Mouse (Mus musculus) ES-E14 (cell line): ENCODE results near the gene Actr1a. TPM values are rescaled to one million over a fixed set of nuclear protein-coding genes. Genes with fewer than 3 reads are reported as not detected.
A peak's percentile ranks its signal among the peaks of the same experiment; 100 is the strongest.

Experiments
- DNase-seq: peaks from one replicate; pipeline ENCODE4 v3.0.0-alpha.2; 2013; ENCODE audit warnings: low read depth, low spot score
- H3K27ac ChIP-seq: 2 replicates; pipeline ENCODE4 v1.5.1; 2012; ENCODE audit warnings: low read depth, mild to moderate bottlenecking, low read length, moderate library complexity, mixed read lengths; ENCODE audit not compliant: poor library complexity, insufficient read depth, severe bottlenecking
- H3K36me3 ChIP-seq: 2 replicates; pipeline ENCODE4 v1.6.1; 2012; ENCODE audit warnings: mild to moderate bottlenecking, low read length, moderate library complexity, mixed read lengths; ENCODE audit not compliant: control insufficient read depth, poor library complexity, insufficient read depth, severe bottlenecking
- H3K4me1 ChIP-seq, 2 experiments: fragments of 150-350 bp in 1 of 2; sonication (generic) in 1 of 2; 2 replicates each; pipeline ENCODE4 v1.6.1; 2012; ENCODE audit warnings: low read length in 2 of 2, mild to moderate bottlenecking in 1 of 2, mixed read lengths in 1 of 2; ENCODE audit not compliant: control insufficient read depth in 2 of 2, insufficient read depth in 2 of 2, poor library complexity in 1 of 2
- H3K4me3 ChIP-seq, 2 experiments: fragments of 150-350 bp in 1 of 2; sonication (generic) in 1 of 2; 2 replicates each; pipeline ENCODE4 v1.5.1; 2012; ENCODE audit warnings: low read length in 2 of 2, low read depth in 1 of 2, mild to moderate bottlenecking in 1 of 2, mixed read lengths in 1 of 2; ENCODE audit not compliant: insufficient read depth in 1 of 2, poor library complexity in 1 of 2, severe bottlenecking in 1 of 2
- H3K9ac ChIP-seq: 2 replicates; pipeline ENCODE4 v1.6.1; 2012; ENCODE audit warnings: low read depth, mild to moderate bottlenecking, low read length, mixed read lengths; ENCODE audit not compliant: poor library complexity, insufficient read depth, severe bottlenecking
- H3K9me3 ChIP-seq: fragments of 150-350 bp; sonication (generic); 2 replicates; pipeline ENCODE4 v1.6.1; 2012; ENCODE audit warnings: low read depth, mild to moderate bottlenecking, low read length; ENCODE audit not compliant: control insufficient read depth, insufficient read depth
- CHD2 ChIP-seq: IDR thresholded peaks from 2 replicates; pipeline ENCODE4 v1.6.1; 2014; ENCODE audit warnings: mild to moderate bottlenecking, low read depth, low read length, inconsistent platforms
- HCFC1 ChIP-seq: IDR thresholded peaks from 2 replicates; pipeline ENCODE4 v1.6.1; 2012; ENCODE audit warnings: low read length, inconsistent platforms, borderline replicate concordance; ENCODE audit not compliant: insufficient read depth
- MAFK ChIP-seq: IDR thresholded peaks from 2 replicates; pipeline ENCODE4 v1.6.1; 2014; ENCODE audit warnings: mild to moderate bottlenecking, low read depth, low read length, inconsistent platforms; ENCODE audit not compliant: insufficient read depth
- ZC3H11A ChIP-seq: IDR thresholded peaks from 2 replicates; pipeline ENCODE4 v1.6.1; 2012; ENCODE audit warnings: low read depth, mild to moderate bottlenecking, inconsistent platforms, low read length, borderline replicate concordance
- ZNF384 ChIP-seq: IDR thresholded peaks from 2 replicates; pipeline ENCODE4 v1.6.1; 2012; ENCODE audit warnings: low read depth, low read length, inconsistent platforms
- in situ Hi-C, 2 experiments: fragments of 600-800 bp; cut with MboI; formaldehyde crosslinking; loops; one replicate each; pipeline ENCODE4 v1.15.1; 2025; ENCODE audit warnings: low sequenced_read_pairs in 2 of 2, inconsistent platforms in 1 of 2; ENCODE audit not compliant: unreplicated experiment in 2 of 2
- total RNA-seq: library from RNA; depleted of rRNA; stranded (reverse); fragments of 300-350 nt; gene quantifications from 2 replicates; pipeline ENCODE4 v1.2.3, GENCODE M21; 2012

The Actr1a gene
- total RNA-seq, 1 experiment = 85.7 TPM

DNA sequence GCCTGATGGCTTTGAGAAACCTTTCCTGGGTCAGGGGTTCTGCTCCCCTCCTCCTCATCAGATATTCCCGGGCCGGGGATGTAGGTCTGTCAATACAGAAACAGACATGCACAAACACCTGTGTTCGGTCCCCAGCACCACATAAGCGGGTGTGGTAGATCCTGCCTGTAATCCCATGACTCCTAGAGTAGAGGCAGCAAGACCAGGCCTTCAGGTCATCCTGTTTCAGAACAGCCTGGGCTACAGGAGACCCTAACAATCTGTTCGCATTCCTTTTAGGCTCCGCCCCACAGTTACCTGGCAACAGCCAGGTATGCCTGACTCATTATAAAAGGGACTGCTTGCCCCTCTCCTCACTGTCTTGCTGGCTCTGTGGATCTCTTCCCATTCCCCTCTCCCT is 46.0 kb downstream of the Actr1a start:
- Histone ChIP-seq H3K9me3 (no peaks in the 10 kb centered on the region), H3K4me3 (peak overlapping the region; percentile 74 to 79), H3K27ac (no peak overlapping the region), H3K36me3 (no peaks in the 10 kb centered on the region), H3K4me1 (peaks cover 3% of the 10 kb centered on the region in 2 experiments; a peak in 3 of 4 replicates), H3K9ac (peak overlapping the region; percentile 61)
- TF ChIP-seq ZNF384 = no peak
- no peak for TF ChIP-seq MAFK
- TF ChIP-seq HCFC1 = no peak
- TF ChIP-seq CHD2 = no peak
- no peak for TF ChIP-seq ZC3H11A
- in situ Hi-C loops = no loop called here
- DNase-seq = no peak

DNA sequence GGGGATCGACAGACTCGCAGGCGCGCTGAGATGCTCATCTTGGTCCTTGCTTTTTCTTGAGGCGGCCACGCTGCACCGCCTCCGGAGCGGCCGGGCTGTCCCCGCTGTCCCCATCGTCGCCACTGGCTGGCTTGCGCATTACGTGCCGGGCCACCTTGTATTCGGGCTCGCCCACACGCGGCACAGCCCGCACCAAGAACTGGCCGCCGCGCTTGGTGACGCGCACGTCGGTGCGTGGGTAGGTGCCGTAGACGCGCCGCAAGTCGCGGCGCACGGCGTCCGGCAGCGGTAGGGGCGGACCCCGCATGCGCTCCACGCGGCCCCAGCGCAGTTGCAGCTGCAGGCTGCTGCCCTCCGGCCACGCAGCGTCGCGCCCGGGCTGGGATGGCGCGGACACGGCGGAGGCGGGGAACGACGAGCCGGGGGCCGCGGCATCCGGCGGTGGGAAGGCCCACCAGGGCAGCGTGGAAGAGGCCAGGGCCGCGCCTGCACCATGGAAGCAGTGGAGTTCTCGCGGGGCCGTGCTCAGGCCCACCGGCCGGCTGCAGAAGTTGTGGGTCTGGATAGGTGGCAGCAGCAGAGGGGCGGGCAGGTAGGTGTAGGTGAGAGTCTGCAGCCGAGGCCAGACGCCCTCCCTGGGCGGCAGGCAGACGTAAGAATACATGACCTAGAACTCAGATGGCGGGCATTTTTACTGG is 46.6 kb downstream of the Actr1a start:
- Histone ChIP-seq H3K4me1 (peaks cover 3% of the 10 kb centered on the region in 2 experiments; a peak in 3 of 4 replicates), H3K4me3 (peak overlapping the region; percentile 74 to 79), H3K9me3 (no peaks in the 10 kb centered on the region), H3K27ac (no peak overlapping the region), H3K36me3 (no peaks in the 10 kb centered on the region), H3K9ac (peak overlapping the region; percentile 61)
- no peak for DNase-seq
- in situ Hi-C loops = no loop called here
- TF ChIP-seq MAFK = no peak
- TF ChIP-seq ZC3H11A = no peak
- no peak for TF ChIP-seq CHD2
- no peak for TF ChIP-seq ZNF384
- TF ChIP-seq HCFC1 = no peak

DNA sequence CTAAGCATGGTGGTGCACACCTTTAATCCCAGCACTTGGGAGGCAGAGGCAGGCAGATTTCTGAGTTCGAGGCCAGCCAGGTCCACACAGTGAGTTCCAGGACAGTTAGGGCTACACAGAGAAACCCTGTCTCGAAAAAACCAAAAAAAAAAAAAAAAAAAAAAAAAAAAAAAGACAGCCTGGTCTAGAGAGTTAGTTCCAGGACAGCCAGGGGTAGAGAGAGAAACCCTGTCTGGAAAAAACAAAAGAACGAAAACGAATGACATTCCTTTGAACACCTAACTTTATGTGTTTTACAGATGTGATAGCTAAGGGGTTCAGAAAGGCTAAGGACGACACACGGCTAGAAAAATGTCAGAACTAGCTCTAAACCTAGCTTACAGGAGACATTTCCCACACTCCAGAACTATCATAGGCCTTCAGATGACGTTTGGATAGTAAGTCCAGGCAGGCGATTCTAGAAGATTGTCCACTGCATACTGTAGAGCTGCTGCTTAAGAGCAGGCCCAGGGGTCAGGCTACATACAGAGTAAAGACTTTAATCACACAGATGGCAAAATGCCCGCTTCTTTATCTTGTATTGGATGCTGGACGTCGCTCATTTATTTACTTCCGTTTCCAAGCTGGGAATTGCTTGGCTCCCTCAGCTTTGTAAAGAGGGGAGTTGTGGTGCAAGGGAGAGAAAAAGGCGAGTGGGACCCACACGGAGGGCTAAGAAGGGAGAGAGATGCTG is 47.4 kb downstream of the Actr1a start:
- DNase-seq = no peak
- TF ChIP-seq CHD2 (no peak), ZC3H11A (no peak), ZNF384 (no peak), MAFK (no peak)
- in situ Hi-C loops = no loop called here
- peaks cover 3% of the 10 kb centered on the region in 2 experiments; a peak in 3 of 4 replicates for H3K4me1 ChIP-seq
- peak overlapping the region; percentile 74 to 79 for H3K4me3 ChIP-seq
- H3K36me3 ChIP-seq = no peaks in the 10 kb centered on the region
- peak overlapping the region; percentile 61 for H3K9ac ChIP-seq
- no peaks in the 10 kb centered on the region for H3K9me3 ChIP-seq
- H3K27ac ChIP-seq = no peak overlapping the region

DNA sequence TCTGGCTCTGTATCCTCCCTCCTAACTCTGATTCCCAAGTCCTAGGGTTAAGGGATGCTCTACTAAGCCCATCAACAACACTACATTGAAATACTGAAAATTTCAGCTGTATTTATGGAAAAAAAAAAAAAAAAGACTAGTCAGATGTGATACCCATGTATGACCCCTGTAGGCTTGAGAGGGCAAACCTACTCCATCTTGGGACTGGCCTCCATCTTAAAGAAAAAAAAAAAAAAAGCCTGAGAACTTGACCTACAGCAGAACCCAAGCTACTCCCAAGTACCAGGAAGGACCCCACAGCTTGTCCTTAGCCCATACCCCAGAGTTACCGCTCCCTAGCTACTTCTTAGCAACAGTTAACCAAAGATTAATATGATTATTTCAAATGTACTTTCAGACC is 48.4 kb downstream of the Actr1a start:
- H3K9ac ChIP-seq = no peak overlapping the region
- H3K4me1 ChIP-seq = peaks cover 3% of the 10 kb centered on the region in 2 experiments; a peak in 3 of 4 replicates
- no peaks in the 10 kb centered on the region for H3K9me3 ChIP-seq
- H3K4me3 ChIP-seq = no peak overlapping the region
- H3K36me3 ChIP-seq = no peaks in the 10 kb centered on the region
- TF ChIP-seq CHD2 (no peak), ZNF384 (no peak)
- no peak overlapping the region for H3K27ac ChIP-seq
- no peak for DNase-seq
- in situ Hi-C loops = no loop called here
